Mouse (Mus musculus) forebrain, embryonic 14.5 days (tissue): ENCODE measurements at regions not wholly inside any gene's neighbourhood (a gene's known extent, or its start where the extent isn't known, plus 50 kb on each side); places are given as distances from the start of the nearest gene placed in this dataset.

Experiments
- ATAC-seq: fragments of 200-750 bp; cut with Nextera tagmentation; 2 replicates; pipeline ENCODE4 v1.8.0; 2017; ENCODE audit warnings: mild to moderate bottlenecking, moderate library complexity
- DNase-seq: peaks from one replicate; pipeline ENCODE4 v3.0.0-alpha.2; 2015; ENCODE audit warnings: low spot score
- H3K27ac ChIP-seq: fragments of 300-500 bp; sonication (generic); 2 replicates; pipeline ENCODE4 v1.5.1; 2014; ENCODE audit warnings: low read depth, mild to moderate bottlenecking, control low read depth, low read length, moderate library complexity
- H3K27me3 ChIP-seq: fragments of 300-500 bp; sonication (generic); replicated peaks from 2 replicates; pipeline ENCODE4 v1.6.1; 2014; ENCODE audit warnings: low read length, control low read depth, mixed read lengths; ENCODE audit not compliant: control insufficient read depth, insufficient read depth
- H3K36me3 ChIP-seq: fragments of 300-500 bp; sonication (generic); 2 replicates; pipeline ENCODE4 v1.6.1; 2014; ENCODE audit warnings: low read length, control low read depth; ENCODE audit not compliant: control insufficient read depth, insufficient read depth
- H3K4me1 ChIP-seq: fragments of 300-500 bp; sonication (generic); 2 replicates; pipeline ENCODE4 v1.6.1; 2014; ENCODE audit warnings: antibody characterized with exemption, low read length, control low read depth; ENCODE audit not compliant: control insufficient read depth, insufficient read depth
- H3K4me2 ChIP-seq: fragments of 300-500 bp; sonication (generic); 2 replicates; pipeline ENCODE4 v1.6.1; 2014; ENCODE audit warnings: mild to moderate bottlenecking, control low read depth, low read length
- H3K4me3 ChIP-seq: fragments of 300-500 bp; sonication (generic); 2 replicates; pipeline ENCODE4 v1.5.1; 2014; ENCODE audit warnings: low read depth, low read length, control low read depth
- H3K9ac ChIP-seq: fragments of 300-500 bp; sonication (generic); 2 replicates; pipeline ENCODE4 v1.6.1; 2014; ENCODE audit warnings: mild to moderate bottlenecking, low read length, control low read depth, moderate library complexity
- H3K9me3 ChIP-seq: fragments of 300-500 bp; sonication (generic); replicated peaks from 2 replicates; pipeline ENCODE4 v1.6.1; 2016; ENCODE audit warnings: low read length, control low read depth, mixed read lengths; ENCODE audit not compliant: control insufficient read depth
- WGBS: fragments of 180-500 bp; shearing (Covaris S2); extraction: QIAGEN DNeasy Blood & Tissue Kit; methylation state at CpG from one replicate; pipeline ENCODE4 v1.1.7; 2014; 5-methylcytosine and 5-hydroxymethylcytosine counted together

DNA sequence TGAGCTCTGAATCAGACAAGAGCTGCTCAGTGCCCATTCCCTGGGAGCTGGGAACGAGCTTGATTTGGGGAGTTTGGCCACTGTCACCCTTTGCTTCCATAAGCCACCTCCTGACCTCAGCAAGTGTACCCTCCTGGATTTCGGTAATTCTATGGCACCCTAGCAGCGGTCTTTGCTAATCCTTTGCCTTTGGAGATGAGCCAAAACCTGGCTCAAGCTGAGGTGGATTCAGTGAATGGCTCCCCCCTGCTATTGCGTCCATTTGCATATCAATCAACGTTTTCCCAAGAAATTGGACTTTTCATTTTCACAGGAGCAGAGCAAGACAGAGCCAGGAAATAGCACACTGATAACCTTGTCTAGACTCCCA is 204.1 kb downstream of the 1700129C05Rik start:
- no peaks in the 10 kb centered on the region for H3K36me3 ChIP-seq
- no peaks in the 10 kb centered on the region for H3K27me3 ChIP-seq
- no peak overlapping the region for H3K4me3 ChIP-seq
- H3K9me3 ChIP-seq: no peaks in the 10 kb centered on the region
- DNase-seq: peak; percentile 38
- 11% methylated on average over 5 of the region's 5 CpGs for WGBS
- peaks cover 15% of the 10 kb centered on the region for H3K4me1 ChIP-seq
- H3K27ac ChIP-seq: no peak overlapping the region
- peak; percentile 55 for ATAC-seq
- no peak overlapping the region for H3K9ac ChIP-seq
- no peak overlapping the region for H3K4me2 ChIP-seq

DNA sequence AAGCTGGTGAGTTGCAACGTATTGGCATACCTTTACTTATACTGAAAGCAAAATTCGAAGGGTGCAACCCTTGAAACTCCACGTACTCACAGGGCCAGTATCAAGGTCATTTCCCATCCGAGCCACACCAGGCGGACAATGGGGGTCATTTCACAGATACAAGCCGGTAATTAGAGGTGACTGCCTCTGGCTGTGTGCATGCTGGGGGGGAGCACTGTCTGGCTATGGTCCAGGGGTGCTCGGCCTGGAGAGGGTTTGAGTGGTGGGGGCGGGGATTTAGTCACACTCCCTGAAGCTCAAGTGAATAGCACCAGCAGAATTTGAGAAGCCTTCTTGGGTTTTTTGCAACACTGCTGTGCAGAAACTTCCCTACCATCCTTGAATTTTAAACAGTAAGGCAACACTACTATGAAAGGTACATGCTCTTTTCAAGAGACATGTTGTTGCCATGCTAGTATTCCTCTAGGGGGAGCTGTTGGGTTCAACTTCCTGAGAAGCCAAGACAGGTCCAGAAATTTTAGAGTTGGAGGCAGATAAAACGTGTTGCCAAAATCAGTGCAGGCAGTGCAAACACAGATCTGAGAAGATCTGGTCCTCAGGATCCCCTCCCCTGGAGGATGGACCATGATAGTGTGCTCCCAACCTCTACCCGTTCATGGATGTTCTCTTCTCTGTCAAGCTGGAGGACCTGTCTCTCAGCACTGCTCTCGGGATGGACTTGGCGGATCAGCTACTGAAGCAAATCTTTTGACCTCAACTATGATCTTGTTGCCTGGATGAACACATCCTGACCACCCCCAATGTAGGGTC is 204.7 kb downstream of the 1700129C05Rik start:
- DNase-seq: peak; percentile 65
- peak; percentile 82 for ATAC-seq
- WGBS: 53% methylated on average over 12 of the region's 12 CpGs

GRCm38 (mm10) chr14:58937331-58937730 is 205.4 kb downstream of the 1700129C05Rik start:
- no peak overlapping the region for H3K9ac ChIP-seq

More for the DNA sequence above, 204.7 kb downstream of the 1700129C05Rik start:
- Histone ChIP-seq H3K27ac (no peak overlapping the region), H3K4me2 (peak overlapping the region; percentile 18), H3K9me3 (no peaks in the 10 kb centered on the region), H3K9ac (no peak overlapping the region), H3K36me3 (no peaks in the 10 kb centered on the region), H3K27me3 (no peaks in the 10 kb centered on the region), H3K4me1 (peaks cover 15% of the 10 kb centered on the region), H3K4me3 (no peak overlapping the region)

GRCm38 (mm10) chr14:58936131-58936530 is 206.6 kb downstream of the 1700129C05Rik start:
- H3K4me3 ChIP-seq: no peak overlapping the region
- H3K4me2 ChIP-seq: no peak overlapping the region
- no peak overlapping the region for H3K9ac ChIP-seq
- ATAC-seq: no peak
- H3K27me3 ChIP-seq: no peaks in the 10 kb centered on the region
- no peaks in the 10 kb centered on the region for H3K9me3 ChIP-seq
- H3K27ac ChIP-seq: no peak overlapping the region
- no peaks in the 10 kb centered on the region for H3K36me3 ChIP-seq
- WGBS: 67% methylated on average over 2 of the region's 2 CpGs
- H3K4me1 ChIP-seq: peaks cover 15% of the 10 kb centered on the region
- DNase-seq: no peak

More at GRCm38 (mm10) chr14:58937331-58937730, 205.4 kb downstream of the 1700129C05Rik start:
- H3K4me3 ChIP-seq: no peak overlapping the region
- H3K27me3 ChIP-seq: no peaks in the 10 kb centered on the region
- H3K4me1 ChIP-seq: peaks cover 15% of the 10 kb centered on the region
- 21% methylated on average over 8 of the region's 8 CpGs for WGBS
- no peaks in the 10 kb centered on the region for H3K36me3 ChIP-seq
- DNase-seq: peak; percentile 58
- H3K4me2 ChIP-seq: peak overlapping the region; percentile 18; the same call in 1 of the 2 replicates
- no peak overlapping the region for H3K27ac ChIP-seq
- ATAC-seq: peak; percentile 58
- no peaks in the 10 kb centered on the region for H3K9me3 ChIP-seq

- Histone ChIP-seq H3K27ac (no peak overlapping the region), H3K4me3 (no peak overlapping the region), H3K9me3 (no peaks in the 10 kb centered on the region), H3K27me3 (no peaks in the 10 kb centered on the region), H3K9ac (no peak overlapping the region), H3K4me2 (no peak overlapping the region), H3K36me3 (no peaks in the 10 kb centered on the region), H3K4me1 (no peaks in the 10 kb centered on the region)
- DNase-seq (no peak), ATAC-seq (no peak)
- 89% methylated on average over 9 of the region's 9 CpGs for WGBS
These were observed 224.8 kb downstream of the 1700129C05Rik start for GRCm38 (mm10) chr14:58917853-58918252.

DNA sequence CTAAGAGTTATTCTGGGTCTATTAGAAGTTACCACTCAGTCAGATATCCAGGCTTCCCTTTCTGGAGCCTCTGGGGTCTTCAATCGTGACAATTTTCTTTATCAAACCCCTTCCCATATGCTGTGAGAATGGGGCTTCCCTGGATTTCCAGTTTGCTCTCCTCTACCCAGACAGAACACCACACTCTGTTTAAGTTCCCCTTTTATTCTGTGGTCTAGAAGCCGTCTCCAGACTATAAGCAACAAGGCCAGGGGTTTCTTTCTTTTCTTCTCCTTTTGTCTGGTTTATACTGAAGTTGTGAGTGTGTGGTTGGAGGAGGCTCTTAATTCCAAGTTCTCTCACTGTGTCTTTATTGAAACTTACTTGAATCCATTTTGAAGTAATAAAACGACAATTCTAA is 225.5 kb downstream of the 1700129C05Rik start:
- ATAC-seq: no peak
- no peaks in the 10 kb centered on the region for H3K9me3 ChIP-seq
- 76% methylated on average over 3 of the region's 3 CpGs for WGBS
- H3K27me3 ChIP-seq: no peaks in the 10 kb centered on the region
- H3K27ac ChIP-seq: no peak overlapping the region
- no peak overlapping the region for H3K9ac ChIP-seq
- H3K4me1 ChIP-seq: no peaks in the 10 kb centered on the region
- no peak overlapping the region for H3K4me2 ChIP-seq
- no peak for DNase-seq
- no peaks in the 10 kb centered on the region for H3K36me3 ChIP-seq
- H3K4me3 ChIP-seq: no peak overlapping the region

DNA sequence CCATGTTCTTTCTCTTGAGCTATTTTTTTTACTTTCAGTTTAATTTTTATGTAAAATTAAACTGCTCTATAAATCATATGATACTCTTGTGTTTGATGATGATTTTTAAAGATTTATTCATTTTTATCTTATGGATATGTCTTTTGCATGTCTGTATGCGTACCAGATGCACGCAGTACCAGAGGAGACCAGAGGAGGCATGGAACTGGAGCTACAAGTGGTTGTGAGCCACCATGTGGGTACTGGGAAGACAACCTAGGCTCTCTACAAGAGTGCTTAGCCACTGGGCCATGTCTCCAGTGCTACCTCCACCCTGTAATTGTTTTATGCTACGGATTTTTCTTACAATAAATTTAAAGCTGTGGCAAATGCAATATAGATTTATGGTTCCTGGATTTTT is 227.8 kb downstream of the 1700129C05Rik start:
- H3K9me3 ChIP-seq: no peaks in the 10 kb centered on the region
- H3K36me3 ChIP-seq: no peaks in the 10 kb centered on the region
- no peak overlapping the region for H3K4me3 ChIP-seq
- no peak overlapping the region for H3K9ac ChIP-seq
- H3K4me2 ChIP-seq: no peak overlapping the region
- WGBS: 87% methylated on average over 3 of the region's 3 CpGs
- no peaks in the 10 kb centered on the region for H3K27me3 ChIP-seq
- ATAC-seq (no peak), DNase-seq (no peak)
- H3K4me1 ChIP-seq: no peaks in the 10 kb centered on the region
- no peak overlapping the region for H3K27ac ChIP-seq

DNA sequence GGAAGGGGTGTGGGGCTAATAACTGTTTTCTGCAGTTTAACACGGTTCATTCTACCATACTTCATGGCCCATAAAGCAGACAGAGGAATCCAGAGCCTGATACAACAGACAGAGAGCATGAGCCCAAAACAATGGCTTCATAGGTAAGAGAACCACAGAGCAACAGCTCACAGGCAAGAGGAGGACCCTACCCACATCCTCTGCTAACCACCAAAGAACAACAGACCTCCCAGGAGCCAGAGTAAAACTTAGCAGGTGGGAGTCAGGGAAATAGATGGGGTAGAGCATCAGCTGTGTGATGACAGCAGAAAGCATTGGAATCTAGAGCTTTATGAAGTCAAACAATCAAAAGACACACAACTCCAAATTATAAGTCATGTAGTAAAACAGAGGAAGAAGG is 231.8 kb downstream of the 1700129C05Rik start:
- H3K4me2 ChIP-seq: no peak overlapping the region
- H3K9me3 ChIP-seq: no peaks in the 10 kb centered on the region
- DNase-seq (no peak), ATAC-seq (no peak)
- WGBS: 97% methylated on average over 1 of the region's 1 CpGs
- no peaks in the 10 kb centered on the region for H3K36me3 ChIP-seq
- H3K4me3 ChIP-seq: no peak overlapping the region
- H3K27ac ChIP-seq: no peak overlapping the region
- no peak overlapping the region for H3K9ac ChIP-seq
- H3K27me3 ChIP-seq: no peaks in the 10 kb centered on the region
- 0 out of 2 replicates have a peak, but pooled peaks cover 2% of the 10 kb centered on the region for H3K4me1 ChIP-seq

- DNase-seq (no peak), ATAC-seq (no peak)
- Histone ChIP-seq H3K4me3 (no peak overlapping the region), H3K4me1 (peaks cover 5% of the 10 kb centered on the region; the same call in 1 of the 2 replicates), H3K27ac (no peak overlapping the region), H3K36me3 (no peaks in the 10 kb centered on the region), H3K9ac (no peak overlapping the region), H3K9me3 (no peaks in the 10 kb centered on the region), H3K4me2 (no peak overlapping the region), H3K27me3 (no peaks in the 10 kb centered on the region)
- WGBS: 83% methylated on average over 3 of the region's 3 CpGs
These were observed 234.8 kb downstream of the 1700129C05Rik start for GRCm38 (mm10) chr14:58907932-58908331.
